Mouse (Mus musculus) myocyte (in vitro differentiated cells): ENCODE results near the gene Prdm2. TPM values are rescaled to one million over a fixed set of nuclear protein-coding genes. Genes with fewer than 3 reads are reported as not detected.

ENCODE experiments used
- H3K27me3 ChIP-seq: one replicate; pipeline ENCODE4 v1.6.1; 2011; ENCODE audit not compliant: control insufficient read depth, insufficient read depth, insufficient read length
- H3K36me3 ChIP-seq: one replicate; pipeline ENCODE4 v1.6.1; 2011; ENCODE audit not compliant: control insufficient read depth, insufficient read depth
- H3K4me2 ChIP-seq: one replicate; pipeline ENCODE4 v1.6.1; 2011; ENCODE audit warnings: low read depth, control low read depth
- H3K4me3 ChIP-seq: one replicate; pipeline ENCODE4 v1.5.1; 2011; ENCODE audit warnings: mild to moderate bottlenecking, control low read depth, moderate library complexity
- H3K79me2 ChIP-seq: one replicate; pipeline ENCODE4 v1.6.1; 2011; ENCODE audit not compliant: control insufficient read depth, insufficient read depth
- H3ac ChIP-seq: one replicate; pipeline ENCODE4 v1.6.1; 2011; ENCODE audit not compliant: control insufficient read depth, insufficient read length
- CEBPB ChIP-seq: IDR thresholded peaks from 2 replicates; pipeline ENCODE4 v1.6.1; 2011; ENCODE audit warnings: mild to moderate bottlenecking, moderate library complexity; ENCODE audit not compliant: poor library complexity, insufficient read depth, severe bottlenecking
- E2F4 ChIP-seq: IDR thresholded peaks from one replicate; pipeline ENCODE4 v1.6.1; 2011; ENCODE audit warnings: mild to moderate bottlenecking, control low read depth, moderate library complexity; ENCODE audit not compliant: insufficient read depth
- MAX ChIP-seq: IDR thresholded peaks from one replicate; pipeline ENCODE4 v1.6.1; 2011; ENCODE audit warnings: low read depth, mild to moderate bottlenecking, control low read depth
- MYOD1 ChIP-seq, 3 experiments: IDR thresholded peaks; one replicate each; pipeline ENCODE4 v1.6.1; 2011; ENCODE audit warnings: control low read depth in 2 of 3, low read depth in 2 of 3, mild to moderate bottlenecking in 2 of 3, moderate library complexity in 1 of 3; ENCODE audit not compliant: insufficient read length in 2 of 3, control insufficient read depth in 1 of 3
- MYOG ChIP-seq, 3 experiments: IDR thresholded peaks; one replicate each; pipeline ENCODE4 v1.6.1; 2011; ENCODE audit warnings: control low read depth in 2 of 3, low read depth in 2 of 3, mild to moderate bottlenecking in 2 of 3; ENCODE audit not compliant: insufficient read length in 2 of 3, control insufficient read depth in 1 of 3, insufficient read depth in 1 of 3
- POLR2A ChIP-seq: IDR thresholded peaks from one replicate; pipeline ENCODE4 v1.6.1; 2011; ENCODE audit warnings: low read depth, mild to moderate bottlenecking, control low read depth, moderate library complexity; ENCODE audit not compliant: insufficient read length
- POLR2AphosphoS2 ChIP-seq: IDR thresholded peaks from one replicate; pipeline ENCODE4 v1.6.1; 2011; ENCODE audit warnings: low read depth, control low read depth; ENCODE audit not compliant: insufficient read length
- REST ChIP-seq: IDR thresholded peaks from one replicate; pipeline ENCODE4 v1.6.1; 2011; ENCODE audit warnings: mild to moderate bottlenecking, control low read depth, moderate library complexity; ENCODE audit not compliant: insufficient read depth, insufficient read length
- SRF ChIP-seq: IDR thresholded peaks from one replicate; pipeline ENCODE4 v1.6.1; 2011; ENCODE audit warnings: low read depth; ENCODE audit not compliant: control insufficient read depth, insufficient read length
- TCF12 ChIP-seq: IDR thresholded peaks from one replicate; pipeline ENCODE4 v1.6.1; 2011; ENCODE audit warnings: mild to moderate bottlenecking, control low read depth; ENCODE audit not compliant: poor library complexity, insufficient read depth, severe bottlenecking
- TCF3 ChIP-seq: IDR thresholded peaks from one replicate; pipeline ENCODE4 v1.6.1; 2011; ENCODE audit warnings: low read depth, control low read depth; ENCODE audit not compliant: insufficient read length
- USF1 ChIP-seq: IDR thresholded peaks from one replicate; pipeline ENCODE4 v1.6.1; 2011; ENCODE audit warnings: low read depth, mild to moderate bottlenecking, control low read depth, moderate library complexity
- polyA plus RNA-seq: library from polyadenylated mRNA; unstranded; fragments of >200 nt; fragmentation: generic; extraction: Trizol; gene quantifications from one replicate; pipeline ENCODE4 v1.2.1, GENCODE M21; 2012; ENCODE audit warnings: missing spikeins

Prdm2 gene
- polyA plus RNA-seq, result 14.5 TPM

DNA sequence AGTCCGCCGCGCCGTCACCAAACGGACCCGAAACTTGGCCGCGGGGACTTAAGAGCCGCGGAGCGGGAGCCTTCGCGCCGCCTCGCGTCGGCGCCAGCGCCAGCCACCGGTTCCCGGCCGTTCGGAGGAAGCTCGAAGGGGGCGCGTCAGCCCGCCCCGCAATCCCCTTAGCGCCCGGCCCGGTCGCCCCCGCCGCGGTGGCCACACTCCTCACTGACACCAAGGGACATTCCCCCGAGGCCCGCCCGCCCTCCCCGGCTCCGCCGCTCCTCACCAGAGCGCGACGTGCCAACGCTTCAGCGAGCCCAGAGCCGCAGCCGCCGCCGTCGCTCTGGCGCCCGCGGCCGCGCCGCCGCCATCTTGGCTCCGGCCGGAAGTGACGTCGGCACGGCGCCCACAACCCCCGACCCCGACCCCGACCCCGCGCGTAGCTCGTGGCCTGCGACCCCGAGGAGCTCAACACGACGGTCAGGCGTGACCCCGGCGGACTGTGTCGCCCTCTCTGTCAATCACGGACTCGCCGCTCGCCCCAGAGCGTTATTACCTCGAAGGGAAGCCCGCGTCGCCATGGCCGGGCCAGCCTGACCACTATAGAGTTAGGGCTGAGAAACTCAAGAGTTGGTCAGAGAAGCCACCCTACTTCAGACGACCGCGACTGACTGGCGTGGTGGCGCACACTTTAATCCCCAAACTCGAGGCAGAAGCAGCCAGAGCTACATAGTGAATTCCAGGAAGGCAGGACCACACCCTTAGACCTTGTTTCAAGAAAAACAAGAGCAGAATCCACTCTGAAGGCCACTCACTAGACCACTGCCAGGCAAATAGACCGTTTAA is at the start of gene Prdm2:
Prdm2 (minus strand) TSS at position 655 of the 834 bp plus-strand sequence.
- peak within 1 kb of the TSS; percentile 90 for H3K4me2 ChIP-seq
- TF ChIP-seq POLR2AphosphoS2 (peak; percentile 62), MYOD1 (IDR thresholded peaks at IDR 0.05; ENCODE audit: control insufficient read depth in 1 of 3, insufficient read length in 2 of 3, low read depth in 2 of 3) (peak in 1 of 3 experiments; percentile 7), POLR2A (peak; percentile 82), CEBPB (no peak), TCF3 (no peak), MYOG (IDR thresholded peaks at IDR 0.05; ENCODE audit: control insufficient read depth in 1 of 3, insufficient read depth in 1 of 3, insufficient read length in 2 of 3, low read depth in 2 of 3) (peak in 1 of 3 experiments; percentile 1)

GRCm38 (mm10) chr4:143259718-143260349 is 47.0 kb upstream of the Prdm2 start:
- TF ChIP-seq REST (no peak), MYOD1 (IDR thresholded peaks at IDR 0.05; ENCODE audit: control insufficient read depth in 1 of 3, insufficient read length in 2 of 3, low read depth in 2 of 3) (no peak), E2F4 (no peak), CEBPB (no peak), USF1 (no peak), POLR2A (no peak)
- no peak overlapping the region for H3K4me3 ChIP-seq

More for the DNA sequence above, at the start of gene Prdm2:
- Histone ChIP-seq H3K36me3 (no peaks in the 10 kb centered on the region), H3ac (peak within 1 kb of the TSS; percentile 66), H3K4me3 (peak within 1 kb of the TSS; percentile 50), H3K27me3 (no peaks in the 10 kb centered on the region), H3K79me2 (peaks cover 16% of the 10 kb centered on the region)

DNA sequence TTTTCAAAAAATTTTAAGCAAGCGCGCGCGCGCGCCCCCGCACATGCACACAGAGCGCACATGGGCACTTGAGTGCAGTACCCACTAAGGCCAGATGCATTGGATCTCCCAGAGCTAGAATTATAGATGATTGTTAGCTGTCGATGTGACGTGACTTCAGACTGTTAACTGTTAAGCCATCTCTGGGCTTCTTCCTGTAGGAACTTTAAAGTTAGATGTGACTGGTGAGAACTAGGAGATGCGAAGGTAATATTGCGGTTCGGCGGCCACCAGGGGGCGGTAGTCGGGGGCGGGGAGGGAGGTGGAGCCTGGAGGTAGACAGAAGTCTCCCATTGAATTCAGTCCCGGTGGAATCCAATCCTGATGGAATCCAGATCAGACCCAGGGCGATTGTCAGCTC is 45.7 kb upstream of the Prdm2 start:
- Histone ChIP-seq H3K36me3 (peaks cover 3% of the 10 kb centered on the region), H3ac (no peak overlapping the region), H3K4me3 (no peak overlapping the region), H3K79me2 (no peaks in the 10 kb centered on the region), H3K4me2 (no peak overlapping the region), H3K27me3 (no peaks in the 10 kb centered on the region)
- TF ChIP-seq E2F4, result no peak
- no peak for TF ChIP-seq CEBPB
- no peak for TF ChIP-seq SRF
- TF ChIP-seq MYOD1 (IDR thresholded peaks at IDR 0.05; ENCODE audit: control insufficient read depth in 1 of 3, insufficient read length in 2 of 3, low read depth in 2 of 3), result no peak
- no peak for TF ChIP-seq POLR2A
- TF ChIP-seq REST, result no peak
- no peak for TF ChIP-seq TCF12
- TF ChIP-seq MAX, result no peak

More at GRCm38 (mm10) chr4:143259718-143260349, 47.0 kb upstream of the Prdm2 start:
- Histone ChIP-seq H3K36me3 (peaks cover 5% of the 10 kb centered on the region), H3K79me2 (no peaks in the 10 kb centered on the region), H3ac (no peak overlapping the region), H3K4me2 (no peak overlapping the region), H3K27me3 (no peaks in the 10 kb centered on the region)

DNA sequence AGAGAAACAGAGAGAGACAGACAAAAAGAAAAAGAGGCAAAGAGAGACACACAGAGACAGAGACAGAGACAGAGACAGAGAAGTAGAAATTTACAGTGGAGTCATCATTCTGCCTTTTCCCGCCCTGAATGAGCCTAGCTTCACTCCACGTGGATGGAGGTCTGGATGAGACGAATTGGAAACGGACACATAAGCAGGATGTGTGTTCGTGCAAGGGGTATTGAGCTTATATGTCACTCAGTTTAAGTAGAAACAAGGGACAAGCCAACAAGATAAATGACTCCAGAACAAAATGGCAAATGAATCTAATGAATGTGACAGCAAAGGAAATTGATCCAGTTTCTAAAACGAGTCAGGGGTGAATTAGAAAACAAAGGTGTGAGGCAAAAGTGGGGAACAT is 45.2 kb upstream of the Prdm2 start:
- Histone ChIP-seq H3K36me3 (no peaks in the 10 kb centered on the region), H3ac (no peak overlapping the region), H3K27me3 (no peaks in the 10 kb centered on the region), H3K79me2 (no peaks in the 10 kb centered on the region), H3K4me3 (no peak overlapping the region), H3K4me2 (no peak overlapping the region)
- TF ChIP-seq CEBPB (no peak), MYOD1 (IDR thresholded peaks at IDR 0.05; ENCODE audit: control insufficient read depth in 1 of 3, insufficient read length in 2 of 3, low read depth in 2 of 3) (no peak), REST (no peak), TCF3 (no peak), TCF12 (no peak), MYOG (IDR thresholded peaks at IDR 0.05; ENCODE audit: control insufficient read depth in 1 of 3, insufficient read depth in 1 of 3, insufficient read length in 2 of 3, low read depth in 2 of 3) (no peak), E2F4 (no peak), MAX (no peak), SRF (no peak), POLR2AphosphoS2 (no peak), POLR2A (no peak), USF1 (no peak)

DNA sequence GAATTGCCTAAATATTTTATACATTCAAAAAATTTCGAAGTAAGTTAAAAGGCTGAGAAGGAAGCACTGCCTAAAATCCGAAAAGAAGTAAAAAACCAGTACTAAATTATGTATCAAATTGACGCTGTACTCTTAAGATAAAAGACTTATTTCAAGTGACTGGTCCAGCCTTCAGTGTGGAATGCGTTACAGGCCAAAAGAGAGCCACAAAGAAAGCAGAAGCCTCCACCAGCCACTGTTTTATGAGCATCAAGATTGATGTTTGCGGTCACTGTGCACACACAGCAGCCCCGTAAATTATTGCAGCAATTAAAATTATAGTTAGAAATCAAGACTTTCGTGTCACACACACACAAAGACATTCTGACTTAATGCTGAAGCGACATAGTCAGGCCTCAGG is 42.7 kb upstream of the Prdm2 start:
- TF ChIP-seq TCF12, result no peak
- TF ChIP-seq CEBPB, result no peak
- no peak for TF ChIP-seq REST
- TF ChIP-seq MAX, result no peak
- TF ChIP-seq MYOG (IDR thresholded peaks at IDR 0.05; ENCODE audit: control insufficient read depth in 1 of 3, insufficient read depth in 1 of 3, insufficient read length in 2 of 3, low read depth in 2 of 3), result no peak
- TF ChIP-seq TCF3, result no peak
- no peak for TF ChIP-seq POLR2A
- no peak for TF ChIP-seq SRF
- no peak for TF ChIP-seq MYOD1 (IDR thresholded peaks at IDR 0.05; ENCODE audit: control insufficient read depth in 1 of 3, insufficient read length in 2 of 3, low read depth in 2 of 3)
- TF ChIP-seq POLR2AphosphoS2, result no peak
- TF ChIP-seq USF1, result no peak
- no peaks in the 10 kb centered on the region for H3K79me2 ChIP-seq
- no peak overlapping the region for H3K4me3 ChIP-seq
- no peaks in the 10 kb centered on the region for H3K27me3 ChIP-seq
- H3K36me3 ChIP-seq, result no peaks in the 10 kb centered on the region
- no peak overlapping the region for H3K4me2 ChIP-seq
- H3ac ChIP-seq, result no peak overlapping the region
